ENCODE assay signal across 18 mouse cellular contexts in the genomic region with DNA sequence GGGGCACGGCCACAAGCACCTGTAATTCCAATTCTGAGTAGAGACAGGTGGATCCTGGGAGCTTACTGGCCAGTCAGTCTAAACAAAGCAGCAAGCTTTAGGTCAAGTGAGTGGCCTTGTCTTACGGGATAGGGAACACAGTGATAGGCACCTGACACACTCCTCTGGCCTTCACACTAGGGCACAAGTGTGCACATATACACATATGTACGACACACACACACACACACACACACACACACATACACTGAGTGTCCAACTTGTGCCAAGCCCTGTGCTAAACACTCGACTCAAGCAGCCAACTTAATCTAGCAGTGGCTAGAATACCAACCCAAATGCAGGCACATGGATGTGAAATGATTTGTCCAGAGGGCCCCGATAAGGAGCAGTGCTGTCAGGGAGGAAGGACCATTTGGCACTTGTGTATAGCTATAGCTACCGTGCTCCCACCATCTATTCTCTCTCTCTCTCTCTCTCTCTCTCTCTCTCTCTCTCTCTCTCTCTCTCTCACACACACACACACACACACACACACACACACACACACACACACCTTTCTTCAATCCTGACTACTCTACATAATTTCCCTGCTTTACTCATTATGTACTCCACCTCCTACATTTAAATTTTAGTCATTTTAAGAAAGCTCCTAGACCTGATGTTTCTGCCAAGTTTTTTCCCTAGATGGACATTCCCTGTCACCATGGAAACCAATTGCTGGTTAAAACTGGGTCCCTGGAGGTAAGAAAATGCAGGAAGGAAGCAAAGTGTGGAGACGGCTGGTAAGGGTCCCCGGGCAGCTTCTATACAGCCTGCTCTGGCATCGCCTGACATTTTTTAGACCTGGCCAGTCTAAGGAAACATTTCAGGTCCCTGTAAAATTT.
DNase-seq lines count a peak whose midpoint lies in the region; ATAC-seq and TF ChIP-seq lines count a peak whose summit lies in the region.
"Had no signal": no experiment of that assay in that cellular context is flagged by ENCODE, and none has a peak within 500 bp of the region (broad histone marks: within the 10 kb centered on the region; RNA-seq: fewer than 3 reads in every experiment).

No protein-coding gene starts in this region.

- peaks cover 23% of the 10 kb centered on the region for H3K4me1 ChIP-seq in forebrain, embryonic 15.5 days
- peaks cover 15% of the 10 kb centered on the region for H3K4me1 ChIP-seq in forebrain, embryonic 10.5 days
- 0 out of 2 replicates have a peak, but pooled peaks cover 7% of the 10 kb centered on the region for H3K4me1 ChIP-seq in kidney, postnatal 0 days (replicated peaks; ENCODE audit: insufficient read depth, low read length)
- H3K4me1 ChIP-seq in midbrain, embryonic 14.5 days (ENCODE audit: control insufficient read depth, insufficient read depth, low read length) = peaks cover 14% of the 10 kb centered on the region; the same call in 1 of the 2 replicates

- H3K36me3 ChIP-seq in forebrain, embryonic 15.5 days = no peaks in the 10 kb centered on the region
- no peaks in the 10 kb centered on the region for H3K36me3 ChIP-seq in forebrain, embryonic 10.5 days (replicated peaks)
- H3K36me3 ChIP-seq in kidney, postnatal 0 days (ENCODE audit: insufficient read depth, low read length) = no peaks in the 10 kb centered on the region
- no peaks in the 10 kb centered on the region for H3K36me3 ChIP-seq in midbrain, embryonic 14.5 days (ENCODE audit: control insufficient read depth, insufficient read depth, low read length)
- H3K36me3 ChIP-seq: embryonic facial prominence, embryonic 15.5 days; heart, embryonic 15.5 days; limb, embryonic 12.5 days; midbrain, embryonic 12.5 days; neural tube, embryonic 12.5 days had no signal

- peak; percentile 58 for ATAC-seq in forebrain, embryonic 15.5 days (replicated peaks)
- ATAC-seq in kidney, postnatal 0 days (replicated peaks; ENCODE audit: low FRiP score, low read depth) = no peak
- ATAC-seq in midbrain, embryonic 14.5 days (ENCODE audit: low FRiP score, low TSS enrichment) = no peak

- H3K9me3 ChIP-seq in forebrain, embryonic 15.5 days = no peaks in the 10 kb centered on the region
- H3K9me3 ChIP-seq in forebrain, embryonic 10.5 days = no peaks in the 10 kb centered on the region
- H3K9me3 ChIP-seq in kidney, postnatal 0 days (replicated peaks; ENCODE audit: low read length) = no peaks in the 10 kb centered on the region
- no peaks in the 10 kb centered on the region for H3K9me3 ChIP-seq in midbrain, embryonic 14.5 days (ENCODE audit: control insufficient read depth, low read length)
- H3K9me3 ChIP-seq: embryonic facial prominence, embryonic 15.5 days; heart, embryonic 15.5 days; limb, embryonic 12.5 days; midbrain, embryonic 12.5 days; neural tube, embryonic 12.5 days had no signal

- no peak overlapping the region for H3K9ac ChIP-seq in forebrain, embryonic 15.5 days (replicated peaks)
- H3K9ac ChIP-seq in kidney, postnatal 0 days (ENCODE audit: low read depth, low read length) = no peak overlapping the region
- H3K9ac ChIP-seq in midbrain, embryonic 14.5 days (replicated peaks; ENCODE audit: low read length) = no peak overlapping the region
- H3K9ac ChIP-seq: embryonic facial prominence, embryonic 15.5 days; heart, embryonic 15.5 days; limb, embryonic 12.5 days; midbrain, embryonic 12.5 days; neural tube, embryonic 12.5 days had no signal

- no peak overlapping the region for H3K27ac ChIP-seq in forebrain, embryonic 15.5 days (replicated peaks)
- H3K27ac ChIP-seq in forebrain, embryonic 10.5 days = no peak overlapping the region
- no peak overlapping the region for H3K27ac ChIP-seq in kidney, postnatal 0 days
- H3K27ac ChIP-seq in midbrain, embryonic 14.5 days (replicated peaks; ENCODE audit: low read depth, low read length) = no peak overlapping the region
- H3K27ac ChIP-seq: embryonic facial prominence, embryonic 15.5 days; limb, embryonic 12.5 days; midbrain, embryonic 12.5 days; neural tube, embryonic 12.5 days had no signal

- 56% methylated on average over 9 of the region's 9 CpGs for WGBS in forebrain, embryonic 15.5 days
- WGBS in forebrain, embryonic 10.5 days = 87% methylated on average over 9 of the region's 9 CpGs
- 64% methylated on average over 9 of the region's 9 CpGs for WGBS in kidney, postnatal 0 days
- WGBS in midbrain, embryonic 14.5 days = 71% methylated on average over 9 of the region's 9 CpGs

- H3K4me3 ChIP-seq in forebrain, embryonic 15.5 days = no peak overlapping the region
- H3K4me3 ChIP-seq in forebrain, embryonic 10.5 days = no peak overlapping the region
- no peak overlapping the region for H3K4me3 ChIP-seq in kidney, postnatal 0 days (replicated peaks; ENCODE audit: low read depth, low read length)
- no peak overlapping the region for H3K4me3 ChIP-seq in midbrain, embryonic 14.5 days (replicated peaks; ENCODE audit: low read depth, low read length)
- H3K4me3 ChIP-seq: embryonic facial prominence, embryonic 15.5 days; heart, embryonic 15.5 days; limb, embryonic 12.5 days; midbrain, embryonic 12.5 days; neural tube, embryonic 12.5 days had no signal

- TF ChIP-seq CTCF in kidney, postnatal 0 days (IDR thresholded peaks at IDR 0.05; ENCODE audit: low read depth) = no peak

- no peak for DNase-seq in forebrain, embryonic 10.5 days (ENCODE audit: extremely low spot score, low spot score)
- peak; percentile 54 for DNase-seq in kidney, postnatal 0 days (ENCODE audit: low spot score)
- DNase-seq in kidney, adult 18-20 months = no peak
- DNase-seq in brain, adult 2 months (ENCODE audit: low read depth, low spot score) = peak; percentile 81
- peak; percentile 71 for DNase-seq in midbrain, embryonic 14.5 days
- no peak for DNase-seq in ovary, postnatal 14 days (ENCODE audit: low spot score)
- no peak for DNase-seq in kidney, postnatal 4 days
- DNase-seq: adrenal gland, postnatal 25 days; cerebellum, postnatal 36 days; kidney, adult 8-10 months; right cerebral cortex, postnatal 25 days; thymus, postnatal 4 days had no signal

- no peaks in the 10 kb centered on the region for H3K27me3 ChIP-seq in forebrain, embryonic 15.5 days
- H3K27me3 ChIP-seq in forebrain, embryonic 10.5 days (ENCODE audit: poor library complexity, severe bottlenecking) = no peaks in the 10 kb centered on the region
- no peaks in the 10 kb centered on the region for H3K27me3 ChIP-seq in kidney, postnatal 0 days (ENCODE audit: insufficient read depth, low read length)
- no peaks in the 10 kb centered on the region for H3K27me3 ChIP-seq in midbrain, embryonic 14.5 days (ENCODE audit: control insufficient read depth, insufficient read depth, low read length)
- H3K27me3 ChIP-seq: embryonic facial prominence, embryonic 15.5 days; heart, embryonic 15.5 days; limb, embryonic 12.5 days; midbrain, embryonic 12.5 days; neural tube, embryonic 12.5 days had no signal

- no peak overlapping the region for H3K4me2 ChIP-seq in forebrain, embryonic 15.5 days (replicated peaks)
- H3K4me2 ChIP-seq in kidney, postnatal 0 days (ENCODE audit: low read length) = no peak overlapping the region
- no peak overlapping the region for H3K4me2 ChIP-seq in midbrain, embryonic 14.5 days (ENCODE audit: low read length)
- H3K4me2 ChIP-seq: embryonic facial prominence, embryonic 15.5 days; limb, embryonic 12.5 days; midbrain, embryonic 12.5 days; neural tube, embryonic 12.5 days had no signal

Comparison
In these comparisons a context has a peak if more than half of its experiments do, and no peak if none do; other contexts are left out.
1. DNase-seq: peak in kidney, postnatal 0 days (single experiment), brain, adult 2 months (single experiment) and midbrain, embryonic 14.5 days (single experiment); none in forebrain, embryonic 10.5 days (single experiment), kidney, adult 18-20 months (single experiment), ovary, postnatal 14 days (single experiment) and kidney, postnatal 4 days (0 of 2).